Mouse (Mus musculus): Measurements from ENCODE around the gene Ivl. TPM values are rescaled to one million over a fixed set of nuclear protein-coding genes. Genes with fewer than 3 reads are reported as not detected.

Ivl gene
- polyA plus RNA-seq, 1 experiment from 2014 or later, result 0.27 TPM

DNA sequence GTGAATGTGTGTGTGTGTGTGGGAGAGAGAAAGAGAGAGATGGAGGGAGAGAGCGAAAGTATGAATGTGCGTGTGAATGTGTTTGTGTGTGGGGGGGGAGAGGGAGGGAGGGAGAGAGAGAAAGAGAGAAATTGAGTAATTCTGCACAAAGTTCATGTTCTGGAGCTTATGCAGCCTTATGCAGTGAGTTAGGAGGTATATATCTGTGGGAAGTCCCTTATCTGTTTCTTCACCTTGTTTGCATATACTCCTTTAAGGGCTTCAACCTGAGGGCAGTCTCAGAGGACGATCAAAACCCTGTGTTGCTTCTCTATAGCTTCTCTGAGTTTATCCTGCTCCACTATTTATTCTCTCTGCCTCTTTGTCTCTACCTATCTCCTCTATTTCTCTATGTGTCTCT, 13.7 kb upstream of the Ivl start:
- Histone ChIP-seq H3K4me3 (ENCODE audit: low read depth, low read length) (no peak overlapping the region), H3K36me3 (ENCODE audit: control insufficient read depth, insufficient read depth, low read length) (no peaks in the 10 kb centered on the region), H3K4me1 (replicated peaks; ENCODE audit: control insufficient read depth, insufficient read depth, low read length) (no peaks in the 10 kb centered on the region), H3K4me2 (ENCODE audit: low read length) (no peak overlapping the region), H3K27ac (ENCODE audit: low read depth) (no peak overlapping the region), H3K9ac (ENCODE audit: low read length) (no peak overlapping the region), H3K9me3 (ENCODE audit: control insufficient read depth, low read length) (no peaks in the 10 kb centered on the region), H3K27me3 (replicated peaks; ENCODE audit: control insufficient read depth, insufficient read depth, low read length) (no peaks in the 10 kb centered on the region)
- DNase-seq (ENCODE audit: low spot score), result no peak
- no peak for ATAC-seq (replicated peaks; ENCODE audit: low FRiP score, low TSS enrichment, low read depth)
- 75% methylated on average over 3 of the region's 3 CpGs for WGBS

DNA sequence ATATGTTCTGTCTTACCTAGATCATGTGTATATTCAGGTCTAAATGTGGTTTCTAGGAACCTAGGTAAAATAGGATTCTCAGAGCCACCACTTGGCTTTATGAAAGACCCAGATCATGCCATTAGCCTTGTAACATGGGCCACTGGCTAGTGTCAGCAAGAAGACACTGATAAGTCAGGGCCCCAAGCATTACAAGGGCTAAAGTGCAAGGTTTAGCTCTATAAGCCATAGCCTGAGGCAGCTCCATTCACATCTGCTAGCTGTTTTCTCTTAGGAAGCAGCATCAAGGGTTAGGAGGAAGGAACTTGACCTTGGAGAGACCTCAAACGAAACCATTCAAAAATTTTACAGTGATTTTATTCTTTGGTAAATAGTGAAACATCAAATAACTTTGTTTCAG, 11.5 kb upstream of the Ivl start:
- WGBS, result 55% methylated on average over 1 of the region's 1 CpGs
- Histone ChIP-seq H3K4me3 (ENCODE audit: low read depth, low read length) (no peak overlapping the region), H3K9ac (ENCODE audit: low read length) (no peak overlapping the region), H3K4me1 (replicated peaks; ENCODE audit: control insufficient read depth, insufficient read depth, low read length) (no peaks in the 10 kb centered on the region), H3K4me2 (ENCODE audit: low read length) (no peak overlapping the region), H3K36me3 (ENCODE audit: control insufficient read depth, insufficient read depth, low read length) (no peaks in the 10 kb centered on the region), H3K27ac (ENCODE audit: low read depth) (no peak overlapping the region), H3K9me3 (ENCODE audit: control insufficient read depth, low read length) (no peaks in the 10 kb centered on the region), H3K27me3 (replicated peaks; ENCODE audit: control insufficient read depth, insufficient read depth, low read length) (no peaks in the 10 kb centered on the region)
- no peak for ATAC-seq (replicated peaks; ENCODE audit: low FRiP score, low TSS enrichment, low read depth)
- no peak for DNase-seq (ENCODE audit: low spot score)

DNA sequence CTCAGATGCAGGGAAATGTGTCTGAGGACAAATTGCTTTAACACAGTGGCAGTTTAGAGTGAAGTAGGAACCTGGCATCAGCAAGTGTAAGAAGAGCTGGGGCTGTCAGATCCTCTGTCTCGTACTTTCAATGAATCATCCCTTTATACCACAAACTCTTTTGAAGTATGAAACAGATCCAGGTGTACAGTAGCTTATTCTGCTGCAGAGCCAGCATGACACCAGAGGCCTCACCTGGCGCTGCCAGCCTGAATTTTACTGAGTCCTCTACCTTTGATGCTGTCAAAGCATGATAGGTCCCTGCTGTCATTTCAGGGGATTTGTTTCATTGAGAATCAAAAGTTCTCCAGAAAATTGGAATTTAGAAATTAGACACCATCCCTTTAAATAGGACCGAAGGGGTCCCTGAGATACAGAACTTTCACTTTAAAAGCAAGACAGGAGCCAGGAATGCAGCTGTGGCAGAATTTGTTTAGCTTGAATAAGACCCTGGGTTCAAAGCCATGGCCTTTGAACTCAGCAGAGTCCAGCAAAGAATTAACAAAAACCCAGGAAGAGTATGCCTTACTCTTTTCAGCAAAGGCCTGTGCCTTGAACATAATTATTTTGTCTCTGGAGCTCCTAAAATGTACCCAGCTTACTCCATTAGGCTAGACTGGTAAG, 9.8 kb upstream of the Ivl start:
- no peaks in the 10 kb centered on the region for H3K4me1 ChIP-seq (replicated peaks; ENCODE audit: control insufficient read depth, insufficient read depth, low read length)

DNA sequence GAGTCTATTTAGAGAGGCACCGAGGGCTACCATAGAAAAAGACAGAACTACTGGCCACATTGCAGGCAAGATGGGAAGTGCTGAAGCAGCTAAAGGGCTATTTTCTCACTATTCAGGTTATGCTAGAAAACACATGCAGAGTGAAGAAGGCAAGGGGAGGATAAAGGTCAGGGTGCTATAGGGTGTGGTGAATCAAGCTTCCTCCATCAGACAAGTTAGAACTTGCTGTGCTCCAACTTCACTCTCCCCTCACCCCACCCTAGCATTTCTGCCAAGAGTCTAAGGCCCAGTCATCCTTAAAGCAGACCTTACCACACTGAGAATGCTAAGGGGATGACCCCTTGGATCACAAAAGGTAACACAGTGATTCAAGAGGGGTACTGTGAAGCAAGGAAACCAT, 6.0 kb upstream of the Ivl start:
- Histone ChIP-seq H3K27ac (ENCODE audit: low read depth) (no peak overlapping the region), H3K36me3 (ENCODE audit: control insufficient read depth, insufficient read depth, low read length) (no peaks in the 10 kb centered on the region), H3K9ac (ENCODE audit: low read length) (no peak overlapping the region), H3K4me1 (replicated peaks; ENCODE audit: control insufficient read depth, insufficient read depth, low read length) (no peaks in the 10 kb centered on the region), H3K4me2 (ENCODE audit: low read length) (no peak overlapping the region), H3K9me3 (ENCODE audit: control insufficient read depth, low read length) (no peaks in the 10 kb centered on the region), H3K4me3 (ENCODE audit: low read depth, low read length) (no peak overlapping the region), H3K27me3 (replicated peaks; ENCODE audit: control insufficient read depth, insufficient read depth, low read length) (no peaks in the 10 kb centered on the region)
- DNase-seq (ENCODE audit: low spot score), result no peak
- WGBS, result 48% methylated on average over 1 of the region's 1 CpGs
- peak; percentile 47; the same call in 1 of the 2 replicates for ATAC-seq (replicated peaks; ENCODE audit: low FRiP score, low TSS enrichment, low read depth)

More for the DNA sequence above, 9.8 kb upstream of the Ivl start:
- H3K27me3 ChIP-seq (replicated peaks; ENCODE audit: control insufficient read depth, insufficient read depth, low read length), result no peaks in the 10 kb centered on the region
- no peak overlapping the region for H3K4me2 ChIP-seq (ENCODE audit: low read length)
- H3K9ac ChIP-seq (ENCODE audit: low read length), result no peak overlapping the region
- ATAC-seq (replicated peaks; ENCODE audit: low FRiP score, low TSS enrichment, low read depth) (no peak), DNase-seq (ENCODE audit: low spot score) (no peak)
- no peaks in the 10 kb centered on the region for H3K36me3 ChIP-seq (ENCODE audit: control insufficient read depth, insufficient read depth, low read length)
- no peak overlapping the region for H3K4me3 ChIP-seq (ENCODE audit: low read depth, low read length)
- WGBS, result 54% methylated on average over 3 of the region's 3 CpGs
- H3K9me3 ChIP-seq (ENCODE audit: control insufficient read depth, low read length), result no peaks in the 10 kb centered on the region
- H3K27ac ChIP-seq (ENCODE audit: low read depth), result no peak overlapping the region

DNA sequence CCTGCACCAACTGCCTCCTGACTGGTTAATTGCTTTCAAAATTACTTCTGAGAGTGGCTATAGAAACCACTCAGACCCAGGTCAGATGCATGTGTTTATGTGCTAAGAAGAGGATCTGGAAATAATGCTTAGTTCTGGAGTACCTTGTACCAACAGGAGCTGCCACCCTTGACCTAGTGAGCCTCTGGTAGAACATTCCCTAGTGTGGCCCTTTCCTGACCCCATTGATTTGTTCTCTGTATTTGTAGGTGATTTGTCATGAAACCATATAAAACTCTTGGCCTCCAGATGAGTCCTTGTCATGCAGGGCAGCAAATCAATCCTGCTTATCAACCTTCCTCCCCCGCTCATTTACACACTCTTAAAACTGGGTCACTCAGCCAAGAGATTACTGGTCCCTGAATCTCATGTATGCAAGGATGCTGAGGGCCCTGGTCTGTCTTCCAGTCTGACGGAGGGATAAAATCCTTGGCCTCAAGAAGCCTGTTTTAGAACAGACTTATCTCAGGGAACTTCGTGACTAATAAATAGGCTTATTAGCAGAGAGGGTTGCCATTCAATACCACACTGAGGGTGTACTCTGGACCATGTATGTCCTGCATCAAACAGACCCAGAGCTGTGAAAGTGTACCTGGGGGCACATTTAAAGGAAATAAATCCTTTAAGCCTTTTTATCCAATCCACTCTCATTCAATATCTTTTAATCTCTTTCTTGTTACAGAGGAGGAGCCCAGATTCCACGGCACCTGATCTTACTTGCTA, 5.3 kb upstream of the Ivl start:
- Histone ChIP-seq H3K9me3 (ENCODE audit: control insufficient read depth, low read length) (no peaks in the 10 kb centered on the region), H3K4me3 (ENCODE audit: low read depth, low read length) (no peak overlapping the region), H3K4me1 (replicated peaks; ENCODE audit: control insufficient read depth, insufficient read depth, low read length) (no peaks in the 10 kb centered on the region), H3K9ac (ENCODE audit: low read length) (no peak overlapping the region), H3K27ac (ENCODE audit: low read depth) (no peak overlapping the region), H3K4me2 (ENCODE audit: low read length) (no peak overlapping the region), H3K27me3 (replicated peaks; ENCODE audit: control insufficient read depth, insufficient read depth, low read length) (no peaks in the 10 kb centered on the region), H3K36me3 (ENCODE audit: control insufficient read depth, insufficient read depth, low read length) (no peaks in the 10 kb centered on the region)
- WGBS, result 43% methylated on average over 4 of the region's 4 CpGs
- ATAC-seq (replicated peaks; ENCODE audit: low FRiP score, low TSS enrichment, low read depth) (peak; percentile 47; the same call in 1 of the 2 replicates), DNase-seq (ENCODE audit: low spot score) (no peak)

DNA sequence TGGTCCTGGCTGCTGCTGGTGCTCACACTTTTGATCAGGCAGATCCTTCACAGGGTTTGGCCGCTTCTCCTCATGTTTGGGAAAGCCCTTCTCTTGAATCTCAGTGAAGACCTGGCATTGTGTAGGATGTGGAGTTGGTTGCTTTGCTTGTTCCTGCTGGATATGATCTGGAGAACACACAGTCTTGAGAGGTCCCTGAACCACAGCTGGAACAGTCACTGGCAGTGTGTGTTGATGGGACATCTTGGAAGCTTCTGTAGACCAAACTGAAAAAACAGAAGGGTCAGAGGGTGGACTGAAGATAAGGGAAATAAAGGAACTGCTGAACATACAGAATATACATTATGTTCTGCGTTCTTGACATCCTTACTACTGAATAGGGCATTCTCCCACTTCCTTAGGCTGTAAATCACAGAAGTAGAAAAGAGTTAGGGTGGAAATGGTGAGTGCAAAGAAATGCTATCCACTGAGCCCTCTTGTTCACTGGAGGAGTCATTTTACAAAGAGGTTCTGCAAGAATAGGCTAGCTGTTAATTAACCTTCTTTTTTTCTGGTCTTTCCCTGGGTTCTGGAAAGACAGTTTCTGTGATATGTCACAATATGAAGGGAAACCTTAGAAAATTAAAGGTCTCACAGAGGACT, 900 bp downstream of the Ivl start:
- no peak overlapping the region for H3K4me3 ChIP-seq (ENCODE audit: low read depth, low read length)

DNA sequence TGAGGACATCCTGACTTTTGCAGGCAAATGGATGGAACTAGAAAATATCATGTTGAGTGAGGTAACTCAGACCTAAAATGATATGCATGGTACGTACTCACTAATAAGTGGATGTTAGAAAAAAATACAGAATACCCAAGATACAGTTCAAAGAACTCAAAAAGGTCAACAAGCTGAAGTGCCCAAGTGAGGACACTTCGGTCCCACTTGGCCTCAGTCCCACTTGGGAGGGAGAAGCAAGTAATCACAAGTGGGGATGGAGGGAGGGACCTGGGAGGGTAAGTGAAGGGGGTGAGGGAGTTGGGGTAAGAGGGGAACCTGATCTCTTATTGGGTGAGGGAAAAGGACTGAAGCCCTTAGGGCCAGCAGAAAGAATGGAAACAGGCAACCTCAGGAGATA, 4.8 kb downstream of the Ivl start:
- Histone ChIP-seq H3K27me3 (replicated peaks; ENCODE audit: control insufficient read depth, insufficient read depth, low read length) (no peaks in the 10 kb centered on the region), H3K9ac (ENCODE audit: low read length) (no peak overlapping the region), H3K4me1 (replicated peaks; ENCODE audit: control insufficient read depth, insufficient read depth, low read length) (no peaks in the 10 kb centered on the region), H3K36me3 (ENCODE audit: control insufficient read depth, insufficient read depth, low read length) (no peaks in the 10 kb centered on the region), H3K4me3 (ENCODE audit: low read depth, low read length) (no peak overlapping the region), H3K27ac (ENCODE audit: low read depth) (no peak overlapping the region), H3K9me3 (ENCODE audit: control insufficient read depth, low read length) (no peaks in the 10 kb centered on the region), H3K4me2 (ENCODE audit: low read length) (no peak overlapping the region)
- no peak for DNase-seq (ENCODE audit: low spot score)
- no peak for ATAC-seq (replicated peaks; ENCODE audit: low FRiP score, low TSS enrichment, low read depth)
- WGBS, result 84% methylated on average over 2 of the region's 2 CpGs

More for the DNA sequence above, 900 bp downstream of the Ivl start:
- no peaks in the 10 kb centered on the region for H3K36me3 ChIP-seq (ENCODE audit: control insufficient read depth, insufficient read depth, low read length)
- no peaks in the 10 kb centered on the region for H3K9me3 ChIP-seq (ENCODE audit: control insufficient read depth, low read length)
- WGBS, result 48% methylated on average over 2 of the region's 2 CpGs
- no peak overlapping the region for H3K9ac ChIP-seq (ENCODE audit: low read length)
- H3K4me1 ChIP-seq (replicated peaks; ENCODE audit: control insufficient read depth, insufficient read depth, low read length), result no peaks in the 10 kb centered on the region
- no peak for DNase-seq (ENCODE audit: low spot score)
- ATAC-seq (replicated peaks; ENCODE audit: low FRiP score, low TSS enrichment, low read depth), result no peak
- H3K4me2 ChIP-seq (ENCODE audit: low read length), result no peak overlapping the region
- no peak overlapping the region for H3K27ac ChIP-seq (ENCODE audit: low read depth)
- no peaks in the 10 kb centered on the region for H3K27me3 ChIP-seq (replicated peaks; ENCODE audit: control insufficient read depth, insufficient read depth, low read length)

DNA sequence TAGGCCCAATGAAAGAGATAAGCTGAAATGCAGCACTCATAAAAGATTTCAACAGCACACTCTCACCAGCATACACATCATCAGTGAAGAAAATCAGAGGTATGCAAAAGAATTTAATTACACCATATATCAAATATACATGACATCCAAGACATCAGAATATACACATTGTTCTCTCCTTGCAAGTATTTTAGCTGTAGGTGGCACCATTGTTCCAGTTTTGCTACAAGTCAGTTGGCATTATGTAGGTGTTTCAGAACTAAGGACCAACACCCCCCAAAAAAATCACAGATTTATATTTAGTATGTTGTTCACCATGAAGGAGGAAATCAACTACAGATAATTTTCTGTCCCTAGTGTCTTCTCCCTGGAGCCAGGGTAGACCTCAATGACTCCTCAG, 8.1 kb downstream of the Ivl start:
- no peak for DNase-seq (ENCODE audit: low spot score)
- Histone ChIP-seq H3K9me3 (ENCODE audit: control insufficient read depth, low read length) (no peaks in the 10 kb centered on the region), H3K9ac (ENCODE audit: low read length) (no peak overlapping the region), H3K27me3 (replicated peaks; ENCODE audit: control insufficient read depth, insufficient read depth, low read length) (no peaks in the 10 kb centered on the region), H3K4me2 (ENCODE audit: low read length) (no peak overlapping the region), H3K36me3 (ENCODE audit: control insufficient read depth, insufficient read depth, low read length) (no peaks in the 10 kb centered on the region), H3K4me1 (replicated peaks; ENCODE audit: control insufficient read depth, insufficient read depth, low read length) (no peaks in the 10 kb centered on the region), H3K4me3 (ENCODE audit: low read depth, low read length) (no peak overlapping the region), H3K27ac (ENCODE audit: low read depth) (no peak overlapping the region)
- ATAC-seq (replicated peaks; ENCODE audit: low FRiP score, low TSS enrichment, low read depth), result no peak

All from intestine, embryonic 14.5 days (tissue).